8 mouse cellular contexts compared by ENCODE assay signal in the genomic region with DNA sequence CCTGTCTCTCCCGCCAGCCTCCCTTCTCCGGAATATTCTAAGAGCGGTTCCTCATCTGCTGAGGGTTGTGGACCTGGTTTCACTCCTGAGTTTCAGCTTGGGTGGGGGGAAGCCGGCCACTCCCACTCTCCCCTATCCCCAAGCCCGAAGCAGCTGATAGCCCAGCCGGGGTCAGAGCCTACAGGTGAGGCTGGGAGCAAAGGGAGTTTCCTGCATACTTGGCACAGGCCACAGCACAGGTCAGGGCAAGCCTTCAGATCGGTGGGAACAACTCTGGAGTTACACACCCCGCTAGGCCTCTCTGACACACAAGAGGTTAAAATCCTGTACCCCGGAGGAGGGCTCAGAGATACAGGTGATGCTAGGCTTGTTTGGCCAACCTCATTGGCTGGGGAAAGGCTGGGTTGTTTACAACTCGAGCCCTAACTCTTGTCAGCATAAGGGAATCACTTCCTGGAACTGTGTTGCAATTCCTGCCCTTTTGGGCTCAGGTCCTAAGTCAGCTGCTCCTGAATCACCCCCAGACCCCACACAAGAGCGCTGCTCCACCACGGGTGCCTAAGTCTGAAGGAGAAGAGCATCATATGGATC. TPM values are rescaled to one million over a fixed set of nuclear protein-coding genes. Genes with fewer than 3 reads are reported as not detected.
DNase-seq lines count a peak whose midpoint lies in the region; ATAC-seq and TF ChIP-seq lines count a peak whose summit lies in the region.

No protein-coding gene starts in this region.

- no peaks in the 10 kb centered on the region for H3K27me3 ChIP-seq in heart, embryonic 15.5 days
- no peaks in the 10 kb centered on the region for H3K27me3 ChIP-seq in stomach, embryonic 16.5 days (ENCODE audit: control insufficient read depth, insufficient read depth, low read length)

- peak overlapping the region; percentile 67 for H3K4me2 ChIP-seq in heart, embryonic 15.5 days
- H3K4me2 ChIP-seq in stomach, embryonic 16.5 days (ENCODE audit: low read depth, low read length) = peak overlapping the region; percentile 78

- peaks cover 16% of the 10 kb centered on the region for H3K36me3 ChIP-seq in heart, embryonic 15.5 days
- peaks cover 8% of the 10 kb centered on the region; the same call in 1 of the 2 replicates for H3K36me3 ChIP-seq in stomach, embryonic 16.5 days (ENCODE audit: control insufficient read depth, insufficient read depth, low read length)

- no peak for TF ChIP-seq CTCF in lung, adult 2 months (IDR thresholded peaks at IDR 0.05; ENCODE audit: insufficient read depth, low read length)

- peaks cover 51% of the 10 kb centered on the region for H3K4me1 ChIP-seq in heart, embryonic 15.5 days (replicated peaks)
- peaks cover 23% of the 10 kb centered on the region for H3K4me1 ChIP-seq in lung, adult 2 months (ENCODE audit: control insufficient read depth, insufficient read depth, low read length)
- peaks cover 43% of the 10 kb centered on the region for H3K4me1 ChIP-seq in stomach, embryonic 16.5 days (ENCODE audit: control insufficient read depth, insufficient read depth, low read length)

- peak overlapping the region; percentile 96 for H3K27ac ChIP-seq in heart, embryonic 15.5 days
- H3K27ac ChIP-seq in stomach, embryonic 16.5 days (ENCODE audit: low read length) = peak overlapping the region; percentile 98; the same call in 1 of the 2 replicates

- H3K4me3 ChIP-seq in heart, embryonic 15.5 days = peak overlapping the region; percentile 74
- peak overlapping the region; percentile 18 for H3K4me3 ChIP-seq in lung, adult 2 months (replicated peaks; ENCODE audit: extremely low read depth, low read depth, low read length)
- peak overlapping the region; percentile 82 for H3K4me3 ChIP-seq in stomach, embryonic 16.5 days (replicated peaks; ENCODE audit: low read length)

- ATAC-seq in heart, embryonic 15.5 days (replicated peaks; ENCODE audit: insufficient number of reproducible peaks, insufficient read depth, low FRiP score, low read depth) = no peak
- no peak for ATAC-seq in stomach, embryonic 16.5 days (ENCODE audit: insufficient read depth, low FRiP score)

- no peak for TF ChIP-seq POLR2A in lung, adult 2 months (IDR thresholded peaks at IDR 0.05; ENCODE audit: borderline replicate concordance, extremely low read depth, low read depth, low read length)

- no peaks in the 10 kb centered on the region for H3K9me3 ChIP-seq in heart, embryonic 15.5 days (replicated peaks)
- H3K9me3 ChIP-seq in stomach, embryonic 16.5 days (replicated peaks; ENCODE audit: control insufficient read depth, low read length) = no peaks in the 10 kb centered on the region

- peak; percentile 50 to 64 for DNase-seq in lung, adult 18-20 months
- no peak for DNase-seq in lung, postnatal 25 days (ENCODE audit: low spot score)
- DNase-seq in lung, adult 2 months = no peak
- DNase-seq in spleen, postnatal 14 days (ENCODE audit: low spot score in 2 of 2) = no peak
- DNase-seq in layer of hippocampus, adult 18-20 months (ENCODE audit: low spot score in 2 of 2) = no peak
- DNase-seq in embryo, embryonic 10 days (ENCODE audit: low spot score) = no peak

- WGBS in heart, embryonic 15.5 days = 47% methylated on average over 12 of the region's 12 CpGs
- 32% methylated on average over 12 of the region's 12 CpGs for WGBS in lung, adult 2 months
- 46% methylated on average over 12 of the region's 12 CpGs for WGBS in stomach, embryonic 16.5 days

- peak overlapping the region; percentile 92 for H3K9ac ChIP-seq in heart, embryonic 15.5 days
- peak overlapping the region; percentile 99 for H3K9ac ChIP-seq in stomach, embryonic 16.5 days (ENCODE audit: low read length)

RNA-seq across cellular contexts. Expression of a gene that starts 2.6 kb away (rescaled TPM):
- polyA plus RNA-seq in heart, embryonic 15.5 days (2015; fragmentation: Nextera tagmentation; extraction: Ambion mirVana) = 91.2 and 125 TPM in 2 replicates
- 119 and 130 TPM in 2 replicates for polyA plus RNA-seq in lung, adult 2 months (2012; rRNA removed)
- 120 and 126 TPM in 2 replicates for polyA plus RNA-seq in stomach, embryonic 16.5 days (2015; fragmentation: Nextera tagmentation; extraction: Ambion mirVana)
- 10 to 100 TPM; 15.0 to 15.2 TPM for total RNA-seq in layer of hippocampus, adult 18-20 months (2021)

RNA-seq across cellular contexts. Expression of a gene that starts 7.3 kb away (rescaled TPM):
- 196 and 285 TPM in 2 replicates for polyA plus RNA-seq in heart, embryonic 15.5 days (2015; fragmentation: Nextera tagmentation; extraction: Ambion mirVana)
- polyA plus RNA-seq in lung, adult 2 months (2012; rRNA removed) = 185 and 290 TPM in 2 replicates
- polyA plus RNA-seq in stomach, embryonic 16.5 days (2015; fragmentation: Nextera tagmentation; extraction: Ambion mirVana) = 206 and 264 TPM in 2 replicates
- 100 to 1,000 TPM in 1 of 2 experiments, 10 to 100 TPM in 1; 94.8 to 109 TPM for total RNA-seq in layer of hippocampus, adult 18-20 months (2021)

RNA-seq across cellular contexts. Expression of a gene that starts 16.5 kb away (rescaled TPM):
- polyA plus RNA-seq in heart, embryonic 15.5 days (2015; fragmentation: Nextera tagmentation; extraction: Ambion mirVana) = 7.7 and 11.0 TPM in 2 replicates
- 23.1 and 29.2 TPM in 2 replicates for polyA plus RNA-seq in lung, adult 2 months (2012; rRNA removed)
- polyA plus RNA-seq in stomach, embryonic 16.5 days (2015; fragmentation: Nextera tagmentation; extraction: Ambion mirVana) = 19.0 and 23.0 TPM in 2 replicates
- total RNA-seq in layer of hippocampus, adult 18-20 months (2021) = 1 to 10 TPM; 1.5 to 2.2 TPM

RNA-seq across cellular contexts. Expression of a gene that starts 29.9 kb away (rescaled TPM):
- polyA plus RNA-seq in heart, embryonic 15.5 days (2015; fragmentation: Nextera tagmentation; extraction: Ambion mirVana) = 41.9 and 51.6 TPM in 2 replicates
- 184 and 199 TPM in 2 replicates for polyA plus RNA-seq in lung, adult 2 months (2012; rRNA removed)
- 39.6 and 40.3 TPM in 2 replicates for polyA plus RNA-seq in stomach, embryonic 16.5 days (2015; fragmentation: Nextera tagmentation; extraction: Ambion mirVana)
- total RNA-seq in layer of hippocampus, adult 18-20 months (2021) = 10 to 100 TPM; 33.8 to 34.6 TPM

RNA-seq across cellular contexts. Expression of a gene that starts 41.9 kb away (rescaled TPM):
- 1.1 and 1.9 TPM in 2 replicates for polyA plus RNA-seq in heart, embryonic 15.5 days (2015; fragmentation: Nextera tagmentation; extraction: Ambion mirVana)
- 3.0 TPM in 2 replicates for polyA plus RNA-seq in lung, adult 2 months (2012; rRNA removed)
- polyA plus RNA-seq in stomach, embryonic 16.5 days (2015; fragmentation: Nextera tagmentation; extraction: Ambion mirVana) = 1.5 TPM in 2 replicates
- total RNA-seq in layer of hippocampus, adult 18-20 months (2021) = 10 to 100 TPM; 21.0 to 23.1 TPM

Comparison
In these comparisons a context has a peak if more than half of its experiments do, and no peak if none do; other contexts are left out.
1. DNase-seq: peak in lung, adult 18-20 months (2 of 2); none in lung, postnatal 25 days (single experiment), lung, adult 2 months (single experiment), spleen, postnatal 14 days (0 of 2), layer of hippocampus, adult 18-20 months (0 of 2) and embryo, embryonic 10 days (single experiment).
2. H3K4me3 ChIP-seq: peak in every context shown above with its lines; median percentile 82 in stomach, embryonic 16.5 days; 74 in heart, embryonic 15.5 days; 18 in lung, adult 2 months.